ENCODE assay signal across 20 mouse cellular contexts in genomic region chr2:27084963-27085362, GRCm38 (mm10). TPM values are rescaled to one million over a fixed set of nuclear protein-coding genes. Genes with fewer than 3 reads are reported as not detected.
DNase-seq lines count a peak whose midpoint lies in the region; ATAC-seq and TF ChIP-seq lines count a peak whose summit lies in the region.
"Had no signal": no experiment of that assay in that cellular context is flagged by ENCODE, and none has a peak within 500 bp of the region (broad histone marks: within the 10 kb centered on the region; RNA-seq: fewer than 3 reads in every experiment).

No protein-coding gene starts in this region.

- H3K4me1 ChIP-seq in lung, embryonic 15.5 days = peaks cover 63% of the 10 kb centered on the region
- H3K4me1 ChIP-seq in limb, embryonic 10.5 days = peaks cover 83% of the 10 kb centered on the region

- no peaks in the 10 kb centered on the region for H3K9me3 ChIP-seq in lung, embryonic 15.5 days
- H3K9me3 ChIP-seq in limb, embryonic 10.5 days (replicated peaks) = no peaks in the 10 kb centered on the region
- H3K9me3 ChIP-seq: forebrain, embryonic 13.5 days; heart, embryonic 12.5 days; intestine, embryonic 15.5 days; midbrain, embryonic 15.5 days had no signal

- no peak for TF ChIP-seq POLR2A in myocyte (IDR thresholded peaks at IDR 0.05; ENCODE audit: insufficient read length, low read depth)

- no peak for DNase-seq in lung, postnatal 25 days (ENCODE audit: low spot score)
- DNase-seq in limb, embryonic 10.5 days (ENCODE audit: low spot score) = no peak
- peak; percentile 56 to 75 for DNase-seq in thymus, postnatal 36 days
- no peak for DNase-seq in ovary, postnatal 36 days (ENCODE audit: low spot score)
- no peak for DNase-seq in kidney, postnatal 36 days
- DNase-seq: adrenal gland, adult 2 months; cerebellum, postnatal 14 days; embryo, embryonic 11 days; gastrocnemius, postnatal 36 days; spleen, adult 18-20 months had no signal

- no peak overlapping the region for H3K9ac ChIP-seq in lung, embryonic 15.5 days
- H3K9ac ChIP-seq: forebrain, embryonic 13.5 days; heart, embryonic 12.5 days; hindbrain, embryonic 14.5 days; intestine, embryonic 15.5 days; midbrain, embryonic 15.5 days had no signal

- no peaks in the 10 kb centered on the region for H3K36me3 ChIP-seq in lung, embryonic 15.5 days
- H3K36me3 ChIP-seq in limb, embryonic 10.5 days = peaks cover 7% of the 10 kb centered on the region; the same call in 1 of the 2 replicates
- no peaks in the 10 kb centered on the region for H3K36me3 ChIP-seq in myocyte (ENCODE audit: control insufficient read depth, insufficient read depth)
- H3K36me3 ChIP-seq: intestine, embryonic 15.5 days; midbrain, embryonic 15.5 days had no signal

- no peak overlapping the region for H3ac ChIP-seq in myocyte (ENCODE audit: control insufficient read depth, insufficient read length)

- no peak overlapping the region for H3K4me2 ChIP-seq in lung, embryonic 15.5 days
- H3K4me2 ChIP-seq in myocyte (ENCODE audit: low read depth) = no peak overlapping the region
- H3K4me2 ChIP-seq: forebrain, embryonic 13.5 days; heart, embryonic 12.5 days; hindbrain, embryonic 14.5 days; intestine, embryonic 15.5 days; liver, embryonic 11.5 days; midbrain, embryonic 15.5 days had no signal

- H3K4me3 ChIP-seq in lung, embryonic 15.5 days = no peak overlapping the region
- no peak overlapping the region for H3K4me3 ChIP-seq in limb, embryonic 10.5 days
- no peak overlapping the region for H3K4me3 ChIP-seq in myocyte
- H3K4me3 ChIP-seq: forebrain, embryonic 13.5 days; heart, embryonic 12.5 days; intestine, embryonic 15.5 days; midbrain, embryonic 15.5 days had no signal

- no peak for ATAC-seq in lung, embryonic 15.5 days (ENCODE audit: borderline replicate concordance, extremely low read depth, low FRiP score, low TSS enrichment)
- ATAC-seq: forebrain, embryonic 13.5 days; midbrain, embryonic 15.5 days had no signal

- 31% methylated on average over 8 of the region's 8 CpGs for WGBS in lung, embryonic 15.5 days
- WGBS in limb, embryonic 10.5 days = 39% methylated on average over 8 of the region's 8 CpGs

- 0 out of 2 replicates have a peak overlapping the region, but pooled peaks have one; percentile 42 for H3K27ac ChIP-seq in lung, embryonic 15.5 days
- peak overlapping the region; percentile 61 for H3K27ac ChIP-seq in limb, embryonic 10.5 days
- H3K27ac ChIP-seq: forebrain, embryonic 13.5 days; hindbrain, embryonic 14.5 days; intestine, embryonic 15.5 days; macrophage; midbrain, embryonic 15.5 days had no signal

- no peaks in the 10 kb centered on the region; the same call in 1 of the 2 replicates for H3K27me3 ChIP-seq in lung, embryonic 15.5 days
- 0 out of 2 replicates have a peak, but pooled peaks cover 5% of the 10 kb centered on the region for H3K27me3 ChIP-seq in limb, embryonic 10.5 days (ENCODE audit: low read depth, poor library complexity, severe bottlenecking)
- H3K27me3 ChIP-seq in myocyte (ENCODE audit: control insufficient read depth, insufficient read depth, insufficient read length) = peaks cover 18% of the 10 kb centered on the region
- H3K27me3 ChIP-seq: forebrain, embryonic 13.5 days; intestine, embryonic 15.5 days; midbrain, embryonic 15.5 days had no signal

- H3K79me2 ChIP-seq in myocyte (ENCODE audit: control insufficient read depth, insufficient read depth) = no peaks in the 10 kb centered on the region

TF ChIP-seq in myocyte, 11 proteins besides CTCF, POLR2A, EP300 and RAD21:
- TF ChIP-seq REST (IDR thresholded peaks at IDR 0.05; ENCODE audit: insufficient read depth, insufficient read length) (no peak), CEBPB (IDR thresholded peaks at IDR 0.05; ENCODE audit: insufficient read depth, poor library complexity, severe bottlenecking) (no peak), SRF (IDR thresholded peaks at IDR 0.05; ENCODE audit: control insufficient read depth, insufficient read length, low read depth) (no peak), TCF3 (IDR thresholded peaks at IDR 0.05; ENCODE audit: insufficient read length, low read depth) (no peak), MYOG (IDR thresholded peaks at IDR 0.05; ENCODE audit: control insufficient read depth in 1 of 3, insufficient read depth in 1 of 3, insufficient read length in 2 of 3, low read depth in 2 of 3) (peak in 2 of 3 experiments; percentile 74 to 77), TCF12 (IDR thresholded peaks at IDR 0.05; ENCODE audit: insufficient read depth, poor library complexity, severe bottlenecking) (no peak), MYOD1 (IDR thresholded peaks at IDR 0.05; ENCODE audit: control insufficient read depth in 1 of 3, insufficient read length in 2 of 3, low read depth in 2 of 3) (peak in 2 of 3 experiments; percentile 74 to 90), POLR2AphosphoS2 (IDR thresholded peaks at IDR 0.05; ENCODE audit: insufficient read length, low read depth) (no peak), USF1 (IDR thresholded peaks at IDR 0.05; ENCODE audit: low read depth) (no peak), E2F4 (IDR thresholded peaks at IDR 0.05; ENCODE audit: insufficient read depth) (no peak), MAX (IDR thresholded peaks at IDR 0.05; ENCODE audit: low read depth) (no peak)

RNA-seq across cellular contexts. Expression of gene Adamtsl2, which starts 5.8 kb away (rescaled TPM):
- 20.5 and 27.4 TPM in 2 replicates for polyA plus RNA-seq in lung, embryonic 15.5 days (2015; fragmentation: Nextera tagmentation; extraction: Ambion mirVana)
- polyA plus RNA-seq in limb, embryonic 10.5 days (2016; fragmentation: Nextera tagmentation; extraction: Ambion mirVana) = 3.5 and 9.1 TPM in 2 replicates
- 17.6 TPM for polyA plus RNA-seq in myocyte (2012; fragmentation: generic; extraction: Trizol)
- polyA plus RNA-seq: macrophage had no signal

RNA-seq across cellular contexts. Expression of gene Mymk, which starts 13.0 kb away (rescaled TPM):
- polyA plus RNA-seq in lung, embryonic 15.5 days (2015; fragmentation: Nextera tagmentation; extraction: Ambion mirVana) = 0.49 and 0.76 TPM in 2 replicates
- 0.16 and 1.5 TPM in 2 replicates for polyA plus RNA-seq in limb, embryonic 10.5 days (2016; fragmentation: Nextera tagmentation; extraction: Ambion mirVana)
- 1,410 TPM for polyA plus RNA-seq in myocyte (2012; fragmentation: generic; extraction: Trizol)
- polyA plus RNA-seq: forebrain, embryonic 13.5 days; macrophage; stomach, embryonic 14.5 days had no signal

RNA-seq across cellular contexts. Expression of gene Slc2a6, which starts 57.2 kb away (rescaled TPM):
- polyA plus RNA-seq in lung, embryonic 15.5 days (2015; fragmentation: Nextera tagmentation; extraction: Ambion mirVana) = 0.48 and 0.77 TPM in 2 replicates
- 0.49 and 0.91 TPM in 2 replicates for polyA plus RNA-seq in limb, embryonic 10.5 days (2016; fragmentation: Nextera tagmentation; extraction: Ambion mirVana)
- 102 TPM for polyA plus RNA-seq in myocyte (2012; fragmentation: generic; extraction: Trizol)

RNA-seq across cellular contexts. Expression of gene Fam163b, which starts 57.3 kb away (rescaled TPM):
- polyA plus RNA-seq in lung, embryonic 15.5 days (2015; fragmentation: Nextera tagmentation; extraction: Ambion mirVana) = 0.69 and 0.70 TPM in 2 replicates
- 0.48 and 0.79 TPM in 2 replicates for polyA plus RNA-seq in limb, embryonic 10.5 days (2016; fragmentation: Nextera tagmentation; extraction: Ambion mirVana)
- polyA plus RNA-seq in myocyte (2012; fragmentation: generic; extraction: Trizol) = 0.04 TPM
- polyA plus RNA-seq: macrophage; stomach, embryonic 14.5 days had no signal

Comparison
In these comparisons a context has a peak if more than half of its experiments do, and no peak if none do; other contexts are left out.
1. DNase-seq: peak in thymus, postnatal 36 days (2 of 2); none in lung, postnatal 25 days (single experiment), limb, embryonic 10.5 days (single experiment), ovary, postnatal 36 days (single experiment) and kidney, postnatal 36 days (0 of 2).
2. RNA of gene Mymk, which starts 13.0 kb away (polyA plus RNA-seq): 1,410 TPM in myocyte (single experiment); 0.16 to 1.5 TPM in limb, embryonic 10.5 days and 0.49 to 0.76 TPM in lung, embryonic 15.5 days; every median in the first group is over 100 times any median in the second.
3. RNA of gene Slc2a6, which starts 57.2 kb away (polyA plus RNA-seq): 102 TPM in myocyte (single experiment); 0.49 to 0.91 TPM in limb, embryonic 10.5 days and 0.48 to 0.77 TPM in lung, embryonic 15.5 days; every median in the first group is over 10 times any median in the second.